8 mouse cellular contexts compared by ENCODE assay signal in genomic region chr5:34642932-34643331, GRCm38 (mm10). TPM values are rescaled to one million over a fixed set of nuclear protein-coding genes. Genes with fewer than 3 reads are reported as not detected.
DNase-seq lines count a peak whose midpoint lies in the region; ATAC-seq and TF ChIP-seq lines count a peak whose summit lies in the region.

No protein-coding gene starts in this region.

- H3K4me1 ChIP-seq in kidney, adult 2 months (ENCODE audit: control insufficient read depth, insufficient read depth, low read length): no peaks in the 10 kb centered on the region; the same call in 1 of the 2 replicates

- H3K27me3 ChIP-seq in kidney, adult 2 months (replicated peaks; ENCODE audit: control insufficient read depth, insufficient read depth, low read length): no peaks in the 10 kb centered on the region

- TF ChIP-seq CTCF in kidney, adult 2 months (conservative IDR thresholded peaks at IDR 0.05; ENCODE audit: insufficient read depth, insufficient read length, low read depth, low read length): peak; percentile 65; the same call in 1 of the 2 replicates

- no peak for TF ChIP-seq POLR2A in kidney, adult 2 months (IDR thresholded peaks at IDR 0.05; ENCODE audit: low read depth, low read length)

- peaks cover 3% of the 10 kb centered on the region; the same call in 1 of the 2 replicates for H3K36me3 ChIP-seq in kidney, adult 2 months (ENCODE audit: control insufficient read depth, insufficient read depth, low read length)

- H3K27ac ChIP-seq in kidney, adult 2 months (ENCODE audit: insufficient read depth, low read depth, low read length): no peak overlapping the region

- peak; percentile 70 for ATAC-seq in erythroblast, adult 5-6 weeks (replicated peaks; ENCODE audit: low FRiP score, poor library complexity, severe bottlenecking)

- WGBS in kidney, adult 2 months: 52% methylated on average over 5 of the region's 5 CpGs

- H3K4me3 ChIP-seq in kidney, adult 2 months (ENCODE audit: insufficient read depth, low read depth, low read length): no peak overlapping the region

- peak; percentile 67 to 87 for DNase-seq in frontal cortex, adult 2 months (ENCODE audit: extremely low spot score in 1 of 2, low spot score in 1 of 2)
- no peak for DNase-seq in frontal cortex, postnatal 14 days (ENCODE audit: low spot score in 2 of 2)
- peak; percentile 34 for DNase-seq in MEL-GATA-1-ER (ENCODE audit: extremely low read depth, low read depth)
- DNase-seq in kidney, adult 2 months: peak; percentile 73
- peak; percentile 36 for DNase-seq in liver
- DNase-seq in natural killer cell, adult 2 months (ENCODE audit: low spot score in 2 of 2): peak; percentile 12 to 36
- peak; percentile 65 for DNase-seq in thymus, postnatal 14 days

RNA-seq across cellular contexts. Expression of gene Mfsd10, which starts 5.9 kb away (rescaled TPM):
- polyA plus RNA-seq in frontal cortex, adult 2 months (2012; rRNA removed): 108 and 113 TPM in 2 replicates
- total RNA-seq in erythroblast, adult 5-6 weeks (2015; ENCODE audit: low replicate concordance): 23.2 and 40.9 TPM in 2 replicates
- total RNA-seq in erythroblast, adult 5-6 weeks (2017; ENCODE audit: low replicate concordance): 24.1 and 30.1 TPM in 2 replicates
- 55.6 and 77.2 TPM in 2 replicates for polyA plus RNA-seq in kidney, adult 2 months (2012; rRNA removed)

RNA-seq across cellular contexts. Expression of gene Nop14, which starts 17.0 kb away (rescaled TPM):
- 19.7 and 20.1 TPM in 2 replicates for polyA plus RNA-seq in frontal cortex, adult 2 months (2012; rRNA removed)
- 3.3 and 6.5 TPM in 2 replicates for total RNA-seq in erythroblast, adult 5-6 weeks (2015; ENCODE audit: low replicate concordance)
- 7.0 and 8.4 TPM in 2 replicates for total RNA-seq in erythroblast, adult 5-6 weeks (2017; ENCODE audit: low replicate concordance)
- polyA plus RNA-seq in kidney, adult 2 months (2012; rRNA removed): 9.6 and 10.2 TPM in 2 replicates

RNA-seq across cellular contexts. Expression of gene Grk4, which starts 17.2 kb away (rescaled TPM):
- 3.9 and 4.3 TPM in 2 replicates for polyA plus RNA-seq in frontal cortex, adult 2 months (2012; rRNA removed)
- total RNA-seq in erythroblast, adult 5-6 weeks (2015; ENCODE audit: low replicate concordance): 0.63 TPM in 1 of 2 replicates, not detected in the other
- total RNA-seq in erythroblast, adult 5-6 weeks (2017; ENCODE audit: low replicate concordance): 0.51 and 0.56 TPM in 2 replicates
- 0.84 and 1.5 TPM in 2 replicates for polyA plus RNA-seq in kidney, adult 2 months (2012; rRNA removed)

Comparison
In these comparisons a context has a peak if more than half of its experiments do, and no peak if none do; other contexts are left out.
1. DNase-seq: peak in frontal cortex, adult 2 months (2 of 2), MEL-GATA-1-ER (single experiment), kidney, adult 2 months (single experiment), liver (single experiment), natural killer cell, adult 2 months (2 of 2) and thymus, postnatal 14 days (single experiment); none in frontal cortex, postnatal 14 days (0 of 2).